Mouse (Mus musculus) lung, embryonic 15.5 days (tissue): ENCODE measurements around the gene Rpl36a-ps1. TPM values are rescaled to one million over a fixed set of nuclear protein-coding genes. Genes with fewer than 3 reads are reported as not detected.

ENCODE experiments used
- ATAC-seq: fragments of 200-750 bp; cut with Nextera tagmentation; 2 replicates; pipeline ENCODE4 v1.8.0; 2017; ENCODE audit warnings: moderate number of reproducible peaks, borderline replicate concordance; ENCODE audit not compliant: low FRiP score, low TSS enrichment; ENCODE audit errors: extremely low read depth
- H3K27ac ChIP-seq: fragments of 300-500 bp; sonication (generic); 2 replicates; pipeline ENCODE4 v1.5.1; 2015; ENCODE audit warnings: moderate library complexity, mild to moderate bottlenecking, inconsistent platforms
- H3K27me3 ChIP-seq: fragments of 300-500 bp; sonication (generic); 2 replicates; pipeline ENCODE4 v1.6.1; 2015; ENCODE audit warnings: inconsistent platforms
- H3K36me3 ChIP-seq: fragments of 300-500 bp; sonication (generic); 2 replicates; pipeline ENCODE4 v1.6.1; 2015; ENCODE audit warnings: inconsistent platforms
- H3K4me1 ChIP-seq: fragments of 300-500 bp; sonication (generic); 2 replicates; pipeline ENCODE4 v1.6.1; 2015; ENCODE audit warnings: inconsistent platforms
- H3K4me2 ChIP-seq: fragments of 300-500 bp; sonication (generic); 2 replicates; pipeline ENCODE4 v1.6.1; 2015; ENCODE audit warnings: inconsistent platforms, mild to moderate bottlenecking, moderate library complexity
- H3K4me3 ChIP-seq: fragments of 300-500 bp; sonication (generic); 2 replicates; pipeline ENCODE4 v1.5.1; 2015; ENCODE audit warnings: mild to moderate bottlenecking, inconsistent platforms
- H3K9ac ChIP-seq: fragments of 300-500 bp; sonication (generic); 2 replicates; pipeline ENCODE4 v1.6.1; 2015; ENCODE audit warnings: inconsistent platforms
- H3K9me3 ChIP-seq: fragments of 300-500 bp; sonication (generic); 2 replicates; pipeline ENCODE4 v1.6.1; 2016; ENCODE audit warnings: inconsistent platforms
- WGBS: fragments of 180-500 bp; shearing (Covaris S2); methylation state at CpG from one replicate; pipeline ENCODE4 v1.1.7; 2015; 5-methylcytosine and 5-hydroxymethylcytosine counted together
- polyA plus RNA-seq: library from polyadenylated mRNA; unstranded; fragments of >200 nt; fragmentation: Nextera tagmentation; extraction: Ambion mirVana; gene quantifications from 2 replicates; pipeline ENCODE4 v1.2.1, GENCODE M21; 2015

Gene Rpl36a-ps1
- polyA plus RNA-seq, 1 experiment from 2014 or later = 1.4 TPM

DNA sequence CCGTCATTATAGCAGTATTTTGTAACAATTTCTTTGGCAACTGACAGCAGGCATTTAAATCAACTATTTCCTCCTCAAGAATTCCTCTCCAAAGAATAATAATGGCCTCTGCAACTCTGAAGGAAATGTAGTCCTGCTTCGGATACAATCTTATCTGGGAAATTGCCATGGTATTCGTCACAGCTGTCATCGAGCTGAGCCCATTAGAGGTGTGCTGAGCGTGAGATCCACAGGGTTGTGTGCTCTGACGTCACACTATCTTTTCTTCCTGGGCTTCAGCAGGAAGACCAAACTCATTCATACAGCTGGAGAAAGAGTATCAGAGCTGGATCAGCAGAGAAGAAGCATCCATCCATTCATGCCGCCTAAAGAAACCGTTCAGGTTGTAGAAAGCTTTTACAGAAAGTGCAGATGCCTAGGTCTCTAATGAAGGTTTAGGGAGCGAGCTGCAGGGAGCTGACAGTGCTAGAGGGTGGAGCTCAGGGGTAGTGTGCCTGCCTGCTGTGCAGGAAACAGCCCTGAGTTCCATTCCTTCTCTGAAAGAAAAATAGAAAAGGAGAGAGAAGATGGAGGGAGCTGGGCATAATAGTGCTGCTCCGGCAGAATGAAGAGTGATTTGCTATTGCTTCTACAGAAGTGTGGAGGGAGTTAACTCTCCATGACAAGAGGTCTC, 25.2 kb upstream of the Rpl36a-ps1 start:
- 35% methylated on average over 10 of the region's 10 CpGs for WGBS
- no peak overlapping the region for H3K4me2 ChIP-seq
- no peaks in the 10 kb centered on the region for H3K27me3 ChIP-seq
- H3K9ac ChIP-seq = no peak overlapping the region
- no peaks in the 10 kb centered on the region for H3K9me3 ChIP-seq
- H3K27ac ChIP-seq = no peak overlapping the region
- no peak for ATAC-seq
- H3K4me1 ChIP-seq = no peaks in the 10 kb centered on the region
- H3K4me3 ChIP-seq = no peak overlapping the region
- no peaks in the 10 kb centered on the region for H3K36me3 ChIP-seq

DNA sequence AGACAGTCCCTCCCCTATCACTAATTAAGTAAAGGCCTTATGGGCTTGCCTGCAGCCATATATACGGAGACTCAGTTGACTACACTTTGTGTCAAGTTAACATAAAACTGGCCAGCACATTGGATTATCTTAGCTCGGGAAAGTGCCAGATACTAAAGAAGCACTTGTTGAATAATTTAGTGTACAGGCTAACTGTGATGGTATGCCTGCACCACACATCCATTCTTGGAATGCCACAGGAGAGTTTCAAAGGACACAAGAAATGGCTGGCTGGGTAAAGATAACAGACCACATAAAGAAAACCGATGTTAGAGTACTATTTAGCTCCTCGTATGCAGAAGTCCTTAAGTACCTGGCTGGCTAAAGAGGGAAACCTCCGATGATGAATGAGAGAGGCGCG, 24.6 kb upstream of the Rpl36a-ps1 start:
- Histone ChIP-seq H3K9me3 (no peaks in the 10 kb centered on the region), H3K36me3 (no peaks in the 10 kb centered on the region), H3K27ac (no peak overlapping the region), H3K4me2 (no peak overlapping the region), H3K27me3 (no peaks in the 10 kb centered on the region), H3K4me1 (no peaks in the 10 kb centered on the region), H3K9ac (no peak overlapping the region), H3K4me3 (no peak overlapping the region)
- 61% methylated on average over 7 of the region's 7 CpGs for WGBS
- ATAC-seq = no peak

DNA sequence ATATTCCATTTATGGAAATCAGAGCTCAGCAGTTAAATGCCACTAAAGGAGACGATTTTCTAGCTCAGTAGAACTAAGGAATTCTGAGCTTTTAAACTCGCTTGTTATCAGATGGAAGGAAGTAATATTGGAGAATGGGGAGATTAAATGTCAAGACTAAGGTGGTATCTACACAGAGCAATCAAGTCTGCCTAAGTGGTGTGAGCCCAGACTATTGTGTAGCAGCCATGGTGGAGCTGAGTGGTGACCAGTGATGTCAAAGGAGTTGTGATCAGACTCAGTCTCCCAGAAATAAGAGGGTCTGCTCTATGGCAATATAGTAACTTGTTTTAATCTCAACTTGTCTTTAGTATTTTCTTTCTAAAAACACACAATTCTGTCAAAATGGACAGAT, 16.8 kb upstream of the Rpl36a-ps1 start:
- no peak overlapping the region for H3K9ac ChIP-seq
- WGBS = 23% methylated on average over 2 of the region's 2 CpGs
- no peak overlapping the region for H3K4me3 ChIP-seq
- H3K27ac ChIP-seq = no peak overlapping the region
- ATAC-seq = no peak
- no peaks in the 10 kb centered on the region for H3K36me3 ChIP-seq
- H3K4me1 ChIP-seq = no peaks in the 10 kb centered on the region
- no peaks in the 10 kb centered on the region for H3K27me3 ChIP-seq
- no peaks in the 10 kb centered on the region for H3K9me3 ChIP-seq
- H3K4me2 ChIP-seq = no peak overlapping the region

DNA sequence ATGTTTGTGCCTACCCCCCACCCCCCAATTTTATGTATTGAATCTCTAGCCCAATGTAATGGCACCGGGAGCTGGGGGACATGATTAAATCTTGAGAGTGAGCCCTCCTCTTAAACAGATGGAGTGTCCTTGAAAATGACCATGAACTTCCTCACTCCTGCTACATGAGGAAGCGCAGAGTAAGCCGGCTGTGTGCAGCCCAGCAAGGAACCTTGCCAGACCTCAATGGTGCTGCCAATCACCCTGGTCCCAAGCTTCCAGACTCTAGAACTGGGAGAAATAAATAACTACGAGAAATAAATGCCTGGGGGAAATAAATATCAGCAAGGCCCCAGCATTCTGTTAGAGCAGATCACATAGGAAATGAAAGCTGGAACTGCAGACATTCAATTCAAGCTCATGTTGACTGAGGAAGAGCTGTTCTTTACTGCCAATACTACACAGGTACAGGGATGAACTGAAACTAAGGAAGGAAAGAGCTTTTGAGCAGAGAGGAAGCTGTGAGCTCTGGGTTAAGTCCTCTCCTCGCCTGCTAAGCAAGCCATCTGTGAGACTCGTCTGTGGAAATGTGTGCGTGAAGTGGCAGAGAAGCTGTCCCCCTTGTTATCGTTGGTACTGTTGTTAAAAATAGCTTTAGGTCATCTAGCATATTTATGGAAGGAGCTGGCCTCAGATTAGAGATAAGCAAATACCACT, 16.3 kb upstream of the Rpl36a-ps1 start:
- no peak for ATAC-seq
- H3K4me2 ChIP-seq = no peak overlapping the region
- WGBS = 37% methylated on average over 8 of the region's 8 CpGs
- H3K9ac ChIP-seq = no peak overlapping the region
- H3K9me3 ChIP-seq = no peaks in the 10 kb centered on the region
- no peaks in the 10 kb centered on the region for H3K27me3 ChIP-seq
- no peaks in the 10 kb centered on the region for H3K4me1 ChIP-seq
- H3K4me3 ChIP-seq = no peak overlapping the region
- H3K27ac ChIP-seq = no peak overlapping the region
- no peaks in the 10 kb centered on the region for H3K36me3 ChIP-seq

DNA sequence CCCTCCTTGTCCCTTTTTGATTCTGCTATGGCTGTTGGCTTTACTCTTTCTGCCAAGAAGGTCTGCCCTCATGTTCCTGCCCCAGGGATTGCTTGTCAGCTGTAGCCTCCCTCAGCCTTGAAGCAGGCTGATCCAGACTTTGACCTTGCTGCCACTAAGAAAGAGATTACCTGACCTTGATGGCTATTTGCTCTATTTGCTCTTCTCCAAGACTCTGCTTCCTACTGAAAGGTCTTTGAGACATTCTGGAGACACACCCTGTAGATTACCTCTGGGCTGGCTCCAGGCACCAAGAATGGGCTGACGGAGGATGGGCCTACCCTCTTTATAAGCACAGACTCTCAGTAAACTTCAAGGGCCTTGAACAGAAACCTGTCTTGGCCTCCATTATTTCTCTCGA, 1.6 kb downstream of the Rpl36a-ps1 start:
- Histone ChIP-seq H3K4me1 (no peaks in the 10 kb centered on the region), H3K27ac (no peak overlapping the region), H3K9me3 (no peaks in the 10 kb centered on the region), H3K9ac (no peak overlapping the region), H3K27me3 (no peaks in the 10 kb centered on the region), H3K36me3 (no peaks in the 10 kb centered on the region), H3K4me3 (no peak overlapping the region), H3K4me2 (no peak overlapping the region)
- 84% methylated on average over 2 of the region's 2 CpGs for WGBS
- no peak for ATAC-seq

DNA sequence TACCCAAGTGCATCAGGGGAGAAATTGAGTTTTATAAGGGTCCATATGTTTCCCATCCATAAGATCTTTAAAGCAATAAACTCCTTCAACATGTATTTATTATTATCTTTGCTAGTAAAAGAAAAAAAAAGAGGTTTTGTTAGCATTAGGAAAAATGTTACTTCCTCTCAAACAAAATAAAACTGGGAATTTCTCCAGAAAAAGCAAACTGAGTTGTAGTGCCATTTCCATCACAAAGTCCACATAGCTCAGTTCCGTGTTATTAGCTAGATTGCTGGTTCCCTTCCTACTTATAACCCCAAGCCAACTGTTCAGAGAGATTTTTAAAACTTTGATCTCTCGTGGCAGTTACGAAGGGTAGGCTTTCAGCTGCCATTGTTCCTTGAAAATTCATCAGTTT, 3.5 kb downstream of the Rpl36a-ps1 start:
- H3K27ac ChIP-seq = no peak overlapping the region
- H3K27me3 ChIP-seq = no peaks in the 10 kb centered on the region
- WGBS = 44% methylated on average over 3 of the region's 3 CpGs
- no peaks in the 10 kb centered on the region for H3K4me1 ChIP-seq
- no peak for ATAC-seq
- no peaks in the 10 kb centered on the region for H3K9me3 ChIP-seq
- no peak overlapping the region for H3K4me3 ChIP-seq
- no peaks in the 10 kb centered on the region for H3K36me3 ChIP-seq
- H3K9ac ChIP-seq = no peak overlapping the region
- H3K4me2 ChIP-seq = no peak overlapping the region

DNA sequence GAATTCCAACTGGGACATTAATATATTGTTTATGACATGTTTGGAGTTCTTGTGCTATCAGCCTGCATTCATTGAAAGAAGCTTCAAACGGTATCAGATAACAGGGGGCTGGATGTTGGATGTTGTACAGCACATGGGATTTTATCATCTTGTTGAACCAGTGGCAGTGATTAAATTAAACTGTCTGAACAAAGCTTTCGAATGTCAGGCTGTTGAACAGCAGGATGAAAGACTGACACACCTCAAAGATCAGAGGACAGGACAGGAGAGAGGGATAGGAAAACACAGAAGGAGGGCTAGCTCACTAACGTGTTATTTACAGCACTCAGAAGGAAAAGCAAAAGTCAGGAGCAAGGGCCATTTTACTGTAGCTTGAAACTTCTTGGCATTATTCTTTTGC, 4.3 kb downstream of the Rpl36a-ps1 start:
- 31% methylated on average over 3 of the region's 3 CpGs for WGBS
- Histone ChIP-seq H3K27ac (no peak overlapping the region), H3K4me2 (no peak overlapping the region)

DNA sequence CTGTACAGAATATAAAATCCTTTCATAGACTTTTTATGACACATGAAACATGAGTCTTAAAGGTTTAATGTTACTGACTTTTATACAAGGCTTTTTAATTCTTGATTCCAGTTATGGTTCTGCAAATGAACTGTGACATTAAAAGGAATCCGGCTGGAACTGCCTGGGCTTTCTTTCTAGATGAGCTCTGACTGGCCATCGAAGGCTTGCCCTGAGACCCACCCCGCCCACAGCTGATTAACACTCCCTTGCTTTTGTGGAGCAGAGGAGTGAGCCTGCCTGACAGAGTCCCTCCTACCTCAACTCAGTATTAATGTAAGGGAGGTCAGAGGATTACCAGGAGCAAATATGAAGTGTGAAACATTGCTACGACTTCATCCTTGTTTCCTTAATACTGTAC, 22.2 kb downstream of the Rpl36a-ps1 start:
- Histone ChIP-seq H3K4me1 (no peaks in the 10 kb centered on the region), H3K36me3 (no peaks in the 10 kb centered on the region), H3K9ac (no peak overlapping the region), H3K4me2 (no peak overlapping the region), H3K27me3 (no peaks in the 10 kb centered on the region), H3K27ac (no peak overlapping the region), H3K4me3 (no peak overlapping the region), H3K9me3 (no peaks in the 10 kb centered on the region)
- 29% methylated on average over 4 of the region's 4 CpGs for WGBS
- no peak for ATAC-seq

More for the DNA sequence above, 4.3 kb downstream of the Rpl36a-ps1 start:
- no peaks in the 10 kb centered on the region for H3K27me3 ChIP-seq
- H3K4me1 ChIP-seq = no peaks in the 10 kb centered on the region
- no peaks in the 10 kb centered on the region for H3K9me3 ChIP-seq
- no peak overlapping the region for H3K4me3 ChIP-seq
- no peaks in the 10 kb centered on the region for H3K36me3 ChIP-seq
- ATAC-seq = no peak
- H3K9ac ChIP-seq = no peak overlapping the region

DNA sequence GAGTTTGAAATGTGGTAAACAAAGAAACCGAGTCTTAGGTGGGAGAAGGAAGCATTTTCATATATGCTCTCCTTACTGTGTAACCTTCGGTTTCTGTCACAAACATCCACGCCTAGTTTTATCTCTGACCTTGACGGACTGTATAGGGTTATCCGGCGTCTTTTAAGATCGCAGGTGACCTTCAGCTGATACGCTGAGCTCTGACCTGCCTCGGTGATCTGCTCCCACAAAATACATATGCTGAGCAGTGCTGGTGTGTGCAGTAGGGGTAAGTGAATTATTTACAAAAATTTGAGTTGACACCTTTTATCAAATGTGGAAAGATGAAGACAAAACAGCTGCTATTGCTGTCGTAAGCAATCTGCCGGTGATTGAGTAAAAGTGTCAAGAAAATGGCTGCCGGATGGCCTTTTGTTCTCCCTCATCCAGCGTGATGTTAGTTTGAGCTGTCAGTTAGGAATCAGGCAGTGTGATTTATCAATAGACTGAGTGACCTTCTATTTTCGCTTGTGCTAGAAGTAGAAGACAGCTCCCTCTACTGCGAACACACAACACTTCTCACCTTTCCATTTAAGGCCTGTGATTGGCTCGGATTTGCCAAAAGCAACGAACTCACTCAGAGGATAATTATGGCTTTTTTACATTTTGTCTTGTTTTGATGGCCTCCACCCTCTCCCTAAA, 35.0 kb downstream of the Rpl36a-ps1 start:
- Histone ChIP-seq H3K27ac (no peak overlapping the region), H3K4me3 (no peak overlapping the region), H3K4me1 (no peaks in the 10 kb centered on the region), H3K36me3 (no peaks in the 10 kb centered on the region), H3K9ac (no peak overlapping the region), H3K4me2 (no peak overlapping the region; the same call in 1 of the 2 replicates), H3K27me3 (no peaks in the 10 kb centered on the region), H3K9me3 (no peaks in the 10 kb centered on the region)
- WGBS = 35% methylated on average over 17 of the region's 17 CpGs
- ATAC-seq = no peak

DNA sequence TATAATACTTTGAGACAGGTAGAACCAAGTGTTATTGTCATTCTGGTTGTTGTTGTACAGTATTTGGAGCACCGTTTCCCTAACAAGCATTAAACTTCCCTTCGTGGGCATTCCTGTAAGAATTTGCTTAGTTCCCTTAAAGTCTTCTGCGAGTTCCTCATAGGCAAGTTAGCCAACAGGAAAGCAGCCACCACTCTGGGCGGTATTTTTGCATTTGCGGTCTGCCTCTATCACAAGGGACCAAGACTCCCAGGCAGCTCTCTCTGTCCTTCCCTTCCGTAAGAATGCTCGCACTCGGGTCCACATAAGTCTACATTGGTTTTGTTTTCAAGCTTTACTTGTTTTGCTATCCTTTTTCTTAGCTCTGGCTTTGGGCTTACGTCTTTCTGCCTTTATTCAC, 37.3 kb downstream of the Rpl36a-ps1 start:
- H3K27me3 ChIP-seq = no peaks in the 10 kb centered on the region
- H3K36me3 ChIP-seq = no peaks in the 10 kb centered on the region
- no peaks in the 10 kb centered on the region for H3K4me1 ChIP-seq
- 86% methylated on average over 9 of the region's 9 CpGs for WGBS
- H3K27ac ChIP-seq = no peak overlapping the region
- H3K4me2 ChIP-seq = no peak overlapping the region
- H3K4me3 ChIP-seq = no peak overlapping the region
- no peak for ATAC-seq
- H3K9me3 ChIP-seq = no peaks in the 10 kb centered on the region
- H3K9ac ChIP-seq = no peak overlapping the region

DNA sequence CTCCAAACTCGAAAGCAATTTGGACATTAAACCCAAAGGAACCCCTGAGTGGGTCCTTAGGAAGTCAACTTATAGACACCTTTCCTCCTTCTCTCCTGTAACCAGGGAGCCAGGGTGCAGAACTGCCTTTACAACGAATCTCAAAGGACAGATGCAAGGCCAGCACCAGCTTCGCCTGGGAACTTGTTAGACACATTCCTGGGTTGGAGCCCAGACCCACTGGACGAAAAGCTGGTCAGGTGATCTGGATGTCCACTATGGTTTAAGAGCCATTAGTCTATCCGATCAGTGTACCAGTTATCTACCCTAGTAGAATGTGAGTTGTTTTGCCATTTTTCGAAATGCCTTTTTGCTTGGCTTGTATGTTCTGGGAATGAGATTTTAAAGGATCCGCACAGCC, 41.7 kb downstream of the Rpl36a-ps1 start:
- ATAC-seq = no peak
- no peaks in the 10 kb centered on the region for H3K36me3 ChIP-seq
- no peaks in the 10 kb centered on the region for H3K27me3 ChIP-seq
- WGBS = 82% methylated on average over 7 of the region's 7 CpGs
- no peak overlapping the region for H3K9ac ChIP-seq
- H3K4me1 ChIP-seq = no peaks in the 10 kb centered on the region
- no peak overlapping the region for H3K4me3 ChIP-seq
- no peak overlapping the region for H3K4me2 ChIP-seq
- H3K27ac ChIP-seq = no peak overlapping the region
- H3K9me3 ChIP-seq = no peaks in the 10 kb centered on the region

DNA sequence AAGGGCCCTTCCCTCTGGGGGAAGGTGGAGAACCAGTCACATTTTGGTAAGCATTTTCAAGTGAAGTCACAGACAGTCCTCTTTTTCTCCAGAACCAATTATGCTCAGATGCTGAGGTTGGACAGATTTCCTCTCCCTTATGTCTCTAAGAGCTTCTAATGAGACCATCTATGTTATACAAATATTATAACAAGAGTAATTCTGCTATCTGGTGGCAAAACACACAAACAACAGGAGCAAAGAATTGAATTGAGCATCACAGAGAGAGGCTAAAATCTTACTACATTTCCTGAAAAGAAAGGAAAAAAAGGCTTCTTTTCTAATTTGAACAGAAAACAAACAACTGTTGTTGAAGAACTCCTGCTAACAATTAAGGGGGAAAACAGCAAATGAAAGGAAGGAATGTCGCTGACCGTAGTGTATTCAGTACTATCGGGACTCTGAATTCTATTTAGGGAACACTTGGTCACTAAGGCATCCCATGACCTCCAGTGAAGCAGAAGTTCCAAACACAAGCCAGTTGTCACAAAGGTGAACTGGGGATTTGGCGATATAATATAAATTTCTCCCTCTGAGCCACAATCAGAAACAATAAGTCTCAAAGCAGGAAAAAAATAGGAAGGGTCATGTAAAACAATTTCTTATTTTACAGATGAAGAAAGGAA, 42.4 kb downstream of the Rpl36a-ps1 start:
- Histone ChIP-seq H3K4me1 (no peaks in the 10 kb centered on the region), H3K27ac (no peak overlapping the region), H3K36me3 (no peaks in the 10 kb centered on the region), H3K4me3 (no peak overlapping the region), H3K4me2 (no peak overlapping the region), H3K9me3 (no peaks in the 10 kb centered on the region), H3K27me3 (no peaks in the 10 kb centered on the region), H3K9ac (no peak overlapping the region)
- 80% methylated on average over 4 of the region's 4 CpGs for WGBS
- ATAC-seq = no peak
